Mouse (Mus musculus) liver, postnatal 0 days (tissue): ENCODE measurements around the gene Fra10ac1. TPM values are rescaled to one million over a fixed set of nuclear protein-coding genes. Genes with fewer than 3 reads are reported as not detected.

Experiments used
- ATAC-seq: fragments of 200-750 bp; cut with Nextera tagmentation; 2 replicates; pipeline ENCODE4 v1.8.0; 2017; ENCODE audit warnings: mild to moderate bottlenecking, moderate library complexity
- DNase-seq: peaks from one replicate; pipeline ENCODE4 v3.0.0-alpha.2; 2016
- H3K27ac ChIP-seq: fragments of 300-500 bp; sonication (generic); 2 replicates; pipeline ENCODE4 v1.5.1; 2014; ENCODE audit warnings: antibody characterized with exemption, moderate library complexity, mild to moderate bottlenecking, low read depth
- H3K27me3 ChIP-seq: fragments of 300-500 bp; sonication (generic); 2 replicates; pipeline ENCODE4 v1.6.1; 2014; ENCODE audit warnings: low read length, control low read depth, mixed read lengths; ENCODE audit not compliant: insufficient read depth
- H3K36me3 ChIP-seq: fragments of 300-500 bp; sonication (generic); replicated peaks from 2 replicates; pipeline ENCODE4 v1.6.1; 2014; ENCODE audit warnings: mild to moderate bottlenecking, control low read depth, low read length, moderate library complexity, mixed read lengths; ENCODE audit not compliant: insufficient read depth
- H3K4me1 ChIP-seq: fragments of 300-500 bp; sonication (generic); 2 replicates; pipeline ENCODE4 v1.6.1; 2014; ENCODE audit warnings: antibody characterized with exemption, mild to moderate bottlenecking, control low read depth; ENCODE audit not compliant: insufficient read depth
- H3K4me2 ChIP-seq: fragments of 300-500 bp; sonication (generic); 2 replicates; pipeline ENCODE4 v1.6.1; 2014; ENCODE audit warnings: low read depth, mild to moderate bottlenecking, low read length, moderate library complexity, mixed read lengths
- H3K4me3 ChIP-seq: fragments of 300-500 bp; sonication (generic); 2 replicates; pipeline ENCODE4 v1.5.1; 2014; ENCODE audit warnings: low read depth, low read length
- H3K9ac ChIP-seq: fragments of 300-500 bp; sonication (generic); replicated peaks from 2 replicates; pipeline ENCODE4 v1.6.1; 2014; ENCODE audit warnings: mild to moderate bottlenecking, moderate library complexity
- H3K9me3 ChIP-seq: fragments of 300-500 bp; sonication (generic); 2 replicates; pipeline ENCODE4 v1.6.1; 2016; ENCODE audit warnings: mild to moderate bottlenecking, control low read depth, low read length, mixed read lengths
- CTCF ChIP-seq: sonication (generic); IDR thresholded peaks from 2 replicates; pipeline ENCODE4 v1.5.1; 2016; ENCODE audit warnings: antibody characterized with exemption, low read depth
- EP300 ChIP-seq: IDR thresholded peaks from 2 replicates; pipeline ENCODE4 v1.6.1; 2016; ENCODE audit warnings: antibody characterized with exemption, low read depth, mild to moderate bottlenecking
- WGBS: fragments of 180-500 bp; shearing (Covaris S2); extraction: QIAGEN DNeasy Blood & Tissue Kit; methylation state at CpG from one replicate; pipeline ENCODE4 v1.1.7; 2014; ENCODE audit not compliant: insufficient replicate concordance; 5-methylcytosine and 5-hydroxymethylcytosine counted together
- polyA plus RNA-seq: library from polyadenylated mRNA; unstranded; fragments of >200 nt; fragmentation: Nextera tagmentation; extraction: Ambion mirVana; gene quantifications from 2 replicates; pipeline ENCODE4 v1.2.1, GENCODE M21; 2015

Gene Fra10ac1
- polyA plus RNA-seq, 1 experiment from 2014 or later, result 16.6 TPM

- TF ChIP-seq CTCF (no peak), EP300 (no peak)
- H3K4me3 ChIP-seq, result no peak overlapping the region
- H3K4me1 ChIP-seq, result no peaks in the 10 kb centered on the region; the same call in 1 of the 2 replicates
- peaks cover 9% of the 10 kb centered on the region for H3K36me3 ChIP-seq
- no peak overlapping the region for H3K9ac ChIP-seq
- no peaks in the 10 kb centered on the region for H3K9me3 ChIP-seq
- H3K27ac ChIP-seq, result peak overlapping the region; percentile 92
- no peak overlapping the region for H3K4me2 ChIP-seq
- 60% methylated on average over 3 of the region's 3 CpGs for WGBS
- ATAC-seq, result peak; percentile 57
- H3K27me3 ChIP-seq, result no peaks in the 10 kb centered on the region
- DNase-seq, result no peak
Measured at GRCm38 (mm10) chr19:38190606-38191005, 33.4 kb downstream of the Fra10ac1 start.

- no peak for ATAC-seq
- H3K27me3 ChIP-seq, result no peaks in the 10 kb centered on the region
- no peaks in the 10 kb centered on the region for H3K9me3 ChIP-seq
- no peak overlapping the region for H3K27ac ChIP-seq
- no peak overlapping the region for H3K9ac ChIP-seq
- H3K4me1 ChIP-seq, result no peaks in the 10 kb centered on the region; the same call in 1 of the 2 replicates
- no peak overlapping the region for H3K4me2 ChIP-seq
- H3K36me3 ChIP-seq, result peaks cover 4% of the 10 kb centered on the region; the same call in 1 of the 2 replicates
- TF ChIP-seq CTCF (no peak), EP300 (no peak)
- WGBS, result 74% methylated on average over 2 of the region's 2 CpGs
- DNase-seq, result no peak
- H3K4me3 ChIP-seq, result no peak overlapping the region
Measured at GRCm38 (mm10) chr19:38187345-38187680, 36.6 kb downstream of the Fra10ac1 start.

- no peaks in the 10 kb centered on the region for H3K9me3 ChIP-seq
- H3K36me3 ChIP-seq, result peaks cover 9% of the 10 kb centered on the region; the same call in 1 of the 2 replicates
- H3K4me1 ChIP-seq, result no peaks in the 10 kb centered on the region; the same call in 1 of the 2 replicates
- peak; percentile 50 for ATAC-seq
- H3K27me3 ChIP-seq, result no peaks in the 10 kb centered on the region
- peak overlapping the region; percentile 34; the same call in 1 of the 2 replicates for H3K27ac ChIP-seq
- H3K9ac ChIP-seq, result no peak overlapping the region
- DNase-seq, result no peak
- 76% methylated on average over 5 of the region's 5 CpGs for WGBS
- TF ChIP-seq EP300 (no peak), CTCF (no peak)
- no peak overlapping the region for H3K4me2 ChIP-seq
- H3K4me3 ChIP-seq, result no peak overlapping the region
Measured at GRCm38 (mm10) chr19:38186631-38187344, 37.2 kb downstream of the Fra10ac1 start.

- TF ChIP-seq EP300 (no peak), CTCF (no peak)
- H3K36me3 ChIP-seq, result peaks cover 23% of the 10 kb centered on the region
- no peak overlapping the region for H3K4me3 ChIP-seq
- no peaks in the 10 kb centered on the region for H3K27me3 ChIP-seq
- no peaks in the 10 kb centered on the region for H3K9me3 ChIP-seq
- WGBS, result 84% methylated on average over 9 of the region's 9 CpGs
- no peak for DNase-seq
- H3K4me2 ChIP-seq, result no peak overlapping the region
- H3K9ac ChIP-seq, result no peak overlapping the region
- no peak for ATAC-seq
- no peaks in the 10 kb centered on the region for H3K4me1 ChIP-seq
- no peak overlapping the region for H3K27ac ChIP-seq
Measured at GRCm38 (mm10) chr19:38179675-38180074, 44.3 kb downstream of the Fra10ac1 start.

GRCm38 (mm10) chr19:38164633-38165032, 59.3 kb downstream of the Fra10ac1 start:
- H3K9me3 ChIP-seq, result peaks cover 5% of the 10 kb centered on the region
- peak overlapping the region; percentile 62 for H3K4me2 ChIP-seq
- H3K4me1 ChIP-seq, result 0 out of 2 replicates have a peak, but pooled peaks cover 3% of the 10 kb centered on the region
- no peaks in the 10 kb centered on the region; the same call in 1 of the 2 replicates for H3K36me3 ChIP-seq
- 0 out of 2 replicates have a peak overlapping the region, but pooled peaks have one; percentile 21 for H3K9ac ChIP-seq
- H3K27ac ChIP-seq, result 0 out of 2 replicates have a peak overlapping the region, but pooled peaks have one; percentile 7
- no peak for ATAC-seq
- TF ChIP-seq CTCF (no peak), EP300 (no peak)
- no peak overlapping the region for H3K4me3 ChIP-seq
- no peak for DNase-seq
- WGBS, result 10% methylated on average over 2 of the region's 2 CpGs
- H3K27me3 ChIP-seq, result no peaks in the 10 kb centered on the region

GRCm38 (mm10) chr19:38161648-38162354, 62.2 kb downstream of the Fra10ac1 start:
- DNase-seq (peak; percentile 37), ATAC-seq (peak; percentile 80)
- Histone ChIP-seq H3K4me3 (peak overlapping the region; percentile 37), H3K4me2 (peak overlapping the region; percentile 62), H3K4me1 (0 out of 2 replicates have a peak, but pooled peaks cover 3% of the 10 kb centered on the region), H3K27ac (peak overlapping the region; percentile 81), H3K27me3 (no peaks in the 10 kb centered on the region), H3K9ac (peak overlapping the region; percentile 30; the same call in 1 of the 2 replicates), H3K36me3 (no peaks in the 10 kb centered on the region), H3K9me3 (no peaks in the 10 kb centered on the region)
- TF ChIP-seq CTCF (no peak), EP300 (no peak; the same call in 1 of the 2 replicates)
- WGBS, result 60% methylated on average over 21 of the region's 21 CpGs
